Mouse (Mus musculus) intestine, postnatal 0 days (tissue): Measurements from ENCODE around the gene Snx29. TPM values are rescaled to one million over a fixed set of nuclear protein-coding genes. Genes with fewer than 3 reads are reported as not detected.

ENCODE experiments used
- ATAC-seq: fragments of 200-750 bp; cut with Nextera tagmentation; 2 replicates; pipeline ENCODE4 v1.8.0; 2017; ENCODE audit warnings: mild to moderate bottlenecking, moderate TSS enrichment, moderate library complexity
- H3K27ac ChIP-seq: fragments of 300-500 bp; sonication (generic); 2 replicates; pipeline ENCODE4 v1.5.1; 2014; ENCODE audit warnings: mild to moderate bottlenecking, low read depth, low read length, moderate library complexity
- H3K27me3 ChIP-seq: fragments of 300-500 bp; sonication (generic); replicated peaks from 2 replicates; pipeline ENCODE4 v1.6.1; 2014; ENCODE audit warnings: low read length, mixed read lengths; ENCODE audit not compliant: control insufficient read depth, insufficient read depth
- H3K36me3 ChIP-seq: fragments of 300-500 bp; sonication (generic); 2 replicates; pipeline ENCODE4 v1.6.1; 2014; ENCODE audit warnings: mild to moderate bottlenecking, moderate library complexity; ENCODE audit not compliant: control insufficient read depth, insufficient read depth
- H3K4me1 ChIP-seq: fragments of 300-500 bp; sonication (generic); replicated peaks from 2 replicates; pipeline ENCODE4 v1.6.1; 2014; ENCODE audit warnings: antibody characterized with exemption, low read length, mixed read lengths; ENCODE audit not compliant: control insufficient read depth, insufficient read depth
- H3K4me2 ChIP-seq: fragments of 300-500 bp; sonication (generic); replicated peaks from 2 replicates; pipeline ENCODE4 v1.6.1; 2014; ENCODE audit warnings: low read depth, mild to moderate bottlenecking, moderate library complexity
- H3K4me3 ChIP-seq: fragments of 300-500 bp; sonication (generic); 2 replicates; pipeline ENCODE4 v1.5.1; 2014; ENCODE audit warnings: low read depth, low read length
- H3K9ac ChIP-seq: fragments of 300-500 bp; sonication (generic); 2 replicates; pipeline ENCODE4 v1.6.1; 2014; ENCODE audit warnings: mild to moderate bottlenecking, low read depth, low read length
- H3K9me3 ChIP-seq: fragments of 300-500 bp; sonication (generic); 2 replicates; pipeline ENCODE4 v1.6.1; 2016; ENCODE audit warnings: mixed run types; ENCODE audit not compliant: control insufficient read depth
- CTCF ChIP-seq: sonication (generic); IDR thresholded peaks from 2 replicates; pipeline ENCODE4 v1.5.1; 2016; ENCODE audit warnings: low read depth, mild to moderate bottlenecking, control low read depth, antibody characterized with exemption, moderate library complexity
- WGBS: fragments of 180-500 bp; shearing (Covaris S2); extraction: QIAGEN DNeasy Blood & Tissue Kit; methylation state at CpG from one replicate; pipeline ENCODE4 v1.1.7; 2014; 5-methylcytosine and 5-hydroxymethylcytosine counted together
- polyA plus RNA-seq: library from polyadenylated mRNA; unstranded; fragments of >200 nt; fragmentation: Nextera tagmentation; extraction: Ambion mirVana; gene quantifications from 2 replicates; pipeline ENCODE4 v1.2.1, GENCODE M21; 2015

Snx29 gene
- polyA plus RNA-seq, 1 experiment from 2014 or later: 1.9 TPM

DNA sequence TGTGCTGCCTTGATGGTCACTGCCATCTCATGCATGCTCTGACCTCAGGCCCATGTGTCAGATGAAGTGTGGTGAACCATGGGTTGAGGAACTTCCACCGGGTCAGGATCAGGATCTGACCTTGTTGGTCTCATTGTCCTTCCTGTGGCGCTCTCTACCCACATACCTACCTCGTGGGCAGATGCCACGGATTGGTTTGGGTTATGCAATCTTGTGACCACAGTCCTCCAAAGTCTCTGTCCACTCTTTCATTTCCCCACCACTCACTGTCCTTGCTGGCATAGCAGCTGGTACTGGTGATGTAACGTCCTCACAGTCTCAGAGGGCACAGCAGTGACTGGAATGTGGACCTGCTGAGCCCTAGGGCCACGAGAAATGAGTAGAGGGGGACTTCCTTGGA lies 343.2 kb downstream of the Snx29 start:
- H3K27ac ChIP-seq: no peak overlapping the region
- no peak for ATAC-seq
- H3K9ac ChIP-seq: no peak overlapping the region
- no peaks in the 10 kb centered on the region for H3K4me1 ChIP-seq
- no peaks in the 10 kb centered on the region for H3K27me3 ChIP-seq
- WGBS: 77% methylated on average over 6 of the region's 6 CpGs
- no peaks in the 10 kb centered on the region for H3K9me3 ChIP-seq
- H3K36me3 ChIP-seq: no peaks in the 10 kb centered on the region
- no peak for TF ChIP-seq CTCF
- H3K4me3 ChIP-seq: no peak overlapping the region
- no peak overlapping the region for H3K4me2 ChIP-seq

DNA sequence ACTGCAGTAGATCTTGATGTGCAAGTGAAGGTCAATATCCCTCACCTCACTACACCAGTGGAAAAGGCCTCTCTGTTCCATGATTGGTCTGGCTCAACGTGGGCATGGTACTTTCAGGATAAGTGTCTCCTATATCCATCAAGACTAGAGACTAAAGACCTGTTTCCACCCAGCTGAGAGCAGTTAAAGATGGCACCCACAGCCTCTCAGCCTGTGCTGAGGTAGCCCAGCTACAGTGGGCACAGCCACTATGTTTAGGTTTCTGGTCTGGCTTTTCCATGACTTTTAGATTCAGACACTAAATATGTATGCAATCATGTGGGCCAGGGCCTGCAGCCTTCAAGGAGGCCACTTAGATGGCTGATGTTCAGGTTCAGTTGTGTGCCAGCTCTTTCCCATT lies 345.7 kb downstream of the Snx29 start:
- H3K4me2 ChIP-seq: no peak overlapping the region
- WGBS: 88% methylated on average over 1 of the region's 1 CpGs
- H3K9me3 ChIP-seq: no peaks in the 10 kb centered on the region
- no peak for ATAC-seq
- no peak overlapping the region for H3K9ac ChIP-seq
- H3K36me3 ChIP-seq: no peaks in the 10 kb centered on the region
- H3K27ac ChIP-seq: no peak overlapping the region
- no peaks in the 10 kb centered on the region for H3K27me3 ChIP-seq
- TF ChIP-seq CTCF: no peak
- no peaks in the 10 kb centered on the region for H3K4me1 ChIP-seq
- no peak overlapping the region for H3K4me3 ChIP-seq

DNA sequence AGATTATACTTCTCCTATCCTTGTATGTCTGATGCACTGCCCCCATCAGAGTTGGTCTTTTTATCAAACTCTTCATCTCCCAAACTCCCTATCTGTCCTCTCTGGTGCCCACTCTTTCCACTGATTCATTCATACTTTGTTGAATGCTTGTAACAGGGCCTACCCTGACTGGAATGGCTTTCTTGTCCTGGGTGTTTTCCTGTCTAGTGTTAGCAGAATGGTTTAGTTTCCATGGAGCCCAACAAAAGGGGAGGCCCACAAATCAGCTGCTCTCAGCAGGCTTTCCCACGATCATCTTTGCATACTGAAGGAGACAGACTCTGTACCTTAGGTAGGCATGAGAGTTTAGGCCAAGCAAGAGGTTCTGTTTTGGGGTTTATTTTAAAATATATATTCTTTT lies 346.2 kb downstream of the Snx29 start:
- 74% methylated on average over 1 of the region's 1 CpGs for WGBS
- no peak for TF ChIP-seq CTCF
- Histone ChIP-seq H3K9ac (no peak overlapping the region), H3K27ac (no peak overlapping the region), H3K9me3 (no peaks in the 10 kb centered on the region), H3K4me2 (no peak overlapping the region), H3K4me3 (no peak overlapping the region), H3K36me3 (no peaks in the 10 kb centered on the region), H3K27me3 (no peaks in the 10 kb centered on the region), H3K4me1 (no peaks in the 10 kb centered on the region)
- no peak for ATAC-seq

DNA sequence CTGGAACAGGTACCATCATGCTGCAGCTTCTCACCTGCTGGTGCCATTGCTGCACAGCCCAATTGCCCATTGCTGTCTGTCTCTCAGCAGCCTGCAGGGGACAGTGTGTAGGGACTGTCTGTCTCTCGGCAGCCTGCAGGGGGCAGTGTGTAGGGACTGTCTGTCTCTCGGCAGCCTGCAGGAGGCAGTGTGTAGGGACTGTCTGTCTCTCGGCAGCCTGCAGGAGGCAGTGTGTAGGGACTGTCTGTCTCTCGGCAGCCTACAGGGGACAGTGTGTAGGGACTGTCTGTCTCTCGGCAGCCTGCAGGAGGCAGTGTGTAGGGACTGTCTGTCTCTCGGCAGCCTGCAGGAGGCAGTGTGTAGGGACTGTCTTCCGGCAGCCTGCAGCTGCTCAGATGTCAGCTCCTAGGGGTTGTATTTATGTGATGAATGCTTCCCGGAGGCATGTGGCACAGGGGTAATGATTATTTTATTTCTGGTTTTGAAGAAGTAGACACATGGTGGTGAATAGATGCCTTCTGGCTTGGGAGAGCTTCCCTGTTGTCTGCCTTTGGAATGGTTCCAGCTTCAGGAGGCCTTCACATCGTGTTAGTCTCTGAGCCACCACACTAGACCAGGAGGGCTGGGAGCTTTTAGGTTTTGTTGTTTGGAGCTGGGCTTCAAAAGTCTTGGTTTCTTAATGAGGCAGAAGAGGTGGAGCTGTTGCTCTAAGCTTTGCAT lies 347.7 kb downstream of the Snx29 start:
- H3K4me1 ChIP-seq: no peaks in the 10 kb centered on the region
- no peaks in the 10 kb centered on the region for H3K36me3 ChIP-seq
- no peak for ATAC-seq
- H3K4me3 ChIP-seq: no peak overlapping the region
- TF ChIP-seq CTCF: peak; percentile 91
- 80% methylated on average over 9 of the region's 9 CpGs for WGBS
- H3K27me3 ChIP-seq: no peaks in the 10 kb centered on the region
- no peak overlapping the region for H3K9ac ChIP-seq
- H3K4me2 ChIP-seq: no peak overlapping the region
- H3K27ac ChIP-seq: no peak overlapping the region
- no peaks in the 10 kb centered on the region for H3K9me3 ChIP-seq

DNA sequence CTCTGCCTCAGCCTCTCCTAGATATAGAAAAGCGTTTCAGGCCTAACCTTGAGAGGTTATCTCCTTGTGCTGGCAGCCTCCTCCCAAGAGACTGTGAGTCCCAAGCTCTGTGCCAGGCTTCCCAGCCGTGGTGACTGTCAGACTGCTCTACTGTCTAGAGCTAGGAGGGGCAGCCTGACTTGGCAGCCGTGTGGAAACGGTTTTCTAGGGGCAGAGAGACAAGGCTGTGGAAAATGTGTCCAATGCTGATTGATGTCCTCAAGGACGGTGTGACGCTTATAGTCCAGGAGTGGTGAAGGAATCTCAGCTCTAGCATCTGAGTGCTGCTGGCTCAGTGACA lies 348.2 kb downstream of the Snx29 start:
- no peak overlapping the region for H3K27ac ChIP-seq
- no peaks in the 10 kb centered on the region for H3K36me3 ChIP-seq
- H3K4me3 ChIP-seq: no peak overlapping the region
- H3K27me3 ChIP-seq: no peaks in the 10 kb centered on the region
- WGBS: 70% methylated on average over 6 of the region's 6 CpGs
- no peak overlapping the region for H3K4me2 ChIP-seq
- no peak for TF ChIP-seq CTCF
- no peaks in the 10 kb centered on the region for H3K9me3 ChIP-seq
- H3K4me1 ChIP-seq: no peaks in the 10 kb centered on the region
- ATAC-seq: no peak
- no peak overlapping the region for H3K9ac ChIP-seq

DNA sequence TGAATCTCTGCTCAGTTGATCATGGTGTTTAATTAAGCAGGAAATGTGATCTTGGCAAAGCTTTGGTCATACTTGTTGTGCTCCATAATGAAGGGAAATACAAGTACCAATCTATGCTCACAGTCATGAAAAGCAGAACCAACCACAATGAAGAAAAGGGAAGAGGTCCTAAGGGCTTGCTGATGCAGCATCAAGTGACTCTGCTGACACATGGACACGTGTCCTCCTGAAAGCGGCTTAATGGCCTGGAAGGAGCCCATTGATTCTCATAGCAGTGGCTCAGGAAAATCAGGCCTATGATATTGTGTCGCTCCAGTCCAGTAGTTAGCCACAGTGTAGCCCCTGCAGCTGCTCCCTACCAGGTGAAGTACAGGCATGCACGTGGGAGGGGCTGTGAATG lies 353.3 kb downstream of the Snx29 start:
- no peak overlapping the region for H3K9ac ChIP-seq
- WGBS: 59% methylated on average over 4 of the region's 4 CpGs
- no peaks in the 10 kb centered on the region for H3K27me3 ChIP-seq
- H3K36me3 ChIP-seq: no peaks in the 10 kb centered on the region
- H3K9me3 ChIP-seq: no peaks in the 10 kb centered on the region
- H3K4me1 ChIP-seq: no peaks in the 10 kb centered on the region
- no peak for ATAC-seq
- H3K4me3 ChIP-seq: no peak overlapping the region
- H3K27ac ChIP-seq: no peak overlapping the region
- no peak overlapping the region for H3K4me2 ChIP-seq
- TF ChIP-seq CTCF: no peak

DNA sequence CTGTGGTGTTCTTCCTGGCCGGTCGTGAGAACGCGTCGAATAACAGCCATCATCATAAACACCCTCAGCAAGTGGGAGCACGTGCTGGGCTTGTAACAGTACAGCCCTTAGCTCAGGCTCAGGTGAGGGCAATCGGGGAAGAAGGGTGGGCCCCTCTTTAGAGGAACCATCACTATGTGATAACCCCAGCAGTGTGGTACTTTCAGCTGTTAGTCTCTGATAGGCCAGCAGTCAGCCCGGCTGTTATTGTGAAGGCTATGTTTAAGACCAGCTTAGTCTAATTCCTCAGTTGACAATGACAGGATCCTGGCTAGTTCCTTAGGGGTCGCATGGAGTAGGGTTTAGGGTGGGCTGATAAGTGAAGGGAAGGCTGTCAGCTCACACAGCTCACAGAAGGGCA lies 362.6 kb downstream of the Snx29 start:
- H3K4me1 ChIP-seq: no peaks in the 10 kb centered on the region
- no peak overlapping the region for H3K4me2 ChIP-seq
- H3K27ac ChIP-seq: no peak overlapping the region
- TF ChIP-seq CTCF: no peak
- WGBS: 86% methylated on average over 9 of the region's 9 CpGs
- ATAC-seq: no peak
- no peak overlapping the region for H3K4me3 ChIP-seq
- H3K27me3 ChIP-seq: no peaks in the 10 kb centered on the region
- no peak overlapping the region for H3K9ac ChIP-seq
- no peaks in the 10 kb centered on the region for H3K9me3 ChIP-seq
- H3K36me3 ChIP-seq: no peaks in the 10 kb centered on the region
